Mouse (Mus musculus) lung, postnatal 25 days (tissue): ENCODE measurements around the gene Rarg.

ENCODE experiments used
- DNase-seq: peaks from one replicate; pipeline ENCODE4 v3.0.0; 2022; ENCODE audit warnings: low spot score

The Rarg gene

DNA sequence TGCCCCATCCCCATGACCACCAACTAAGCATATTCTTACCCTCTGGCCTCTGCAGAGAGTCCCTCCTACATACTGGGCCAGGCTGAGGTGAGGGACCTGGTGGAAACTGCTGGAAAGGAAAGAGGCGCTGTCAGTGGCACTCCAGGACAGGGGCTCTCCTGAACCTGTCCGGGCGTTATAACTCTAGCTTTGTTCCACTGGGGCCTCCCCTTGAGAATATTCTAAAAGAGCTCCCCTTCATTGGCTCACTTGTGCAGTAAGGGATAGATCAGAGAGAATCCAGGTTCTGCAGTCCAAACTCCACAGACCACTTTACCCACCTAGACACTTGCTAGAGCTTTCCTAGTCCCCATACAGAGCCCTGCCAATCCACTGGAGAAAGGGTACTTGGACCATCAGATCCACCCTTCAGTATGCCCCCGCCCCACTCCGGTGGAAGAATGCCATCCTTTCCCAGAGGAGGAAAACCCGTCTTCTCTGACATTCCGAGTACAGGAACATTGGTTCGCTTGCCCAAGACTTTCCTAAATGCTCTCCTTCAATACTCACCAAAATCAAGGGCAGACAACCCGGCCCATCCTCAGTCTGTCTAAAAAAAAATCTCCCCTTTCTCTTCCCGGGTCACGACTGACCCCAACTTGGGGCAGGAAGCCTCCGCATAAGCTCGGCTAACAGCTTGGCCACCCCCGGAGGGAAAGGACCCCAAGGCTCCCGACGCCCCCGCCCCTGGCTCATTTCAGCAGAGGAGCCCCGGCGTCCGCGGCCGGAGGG, 701 bp downstream of the Rarg start:
- DNase-seq, result no peak

DNA sequence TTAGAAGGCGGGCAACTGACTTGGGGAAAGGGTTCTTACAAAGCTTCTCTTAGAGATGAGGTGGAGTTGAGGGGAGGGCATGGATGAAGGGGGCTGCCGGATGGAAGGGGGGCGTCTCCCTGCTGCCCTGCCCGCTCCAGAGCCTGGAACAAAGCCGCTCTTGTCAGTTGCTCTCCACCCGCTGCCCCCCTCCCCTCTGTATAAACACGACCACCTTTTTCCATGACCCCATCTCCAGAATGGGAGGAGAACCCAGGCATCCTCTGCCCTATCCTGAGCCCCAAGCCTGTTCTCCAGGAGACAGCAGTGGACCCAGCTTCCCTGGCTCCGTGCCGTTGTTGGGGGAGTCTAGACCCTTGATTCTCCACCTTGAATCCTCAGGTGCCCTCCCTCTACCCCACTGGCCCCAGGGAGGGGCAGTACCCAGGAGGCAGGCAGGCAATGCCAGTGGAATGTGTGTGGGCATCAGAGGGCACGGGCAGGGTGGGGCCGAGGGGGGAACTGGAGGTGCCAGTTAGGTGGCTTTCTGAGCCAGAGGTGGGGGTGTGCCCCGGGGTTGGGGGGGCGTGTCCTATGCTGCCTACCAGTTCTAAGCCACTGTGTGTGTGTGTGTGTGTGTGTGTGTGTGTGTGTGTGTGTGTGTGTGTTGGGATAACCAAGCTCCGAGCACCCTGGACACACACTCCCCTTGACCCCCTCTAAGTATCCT, 1.6 kb downstream of the Rarg start:
- DNase-seq, result peak; percentile 75

DNA sequence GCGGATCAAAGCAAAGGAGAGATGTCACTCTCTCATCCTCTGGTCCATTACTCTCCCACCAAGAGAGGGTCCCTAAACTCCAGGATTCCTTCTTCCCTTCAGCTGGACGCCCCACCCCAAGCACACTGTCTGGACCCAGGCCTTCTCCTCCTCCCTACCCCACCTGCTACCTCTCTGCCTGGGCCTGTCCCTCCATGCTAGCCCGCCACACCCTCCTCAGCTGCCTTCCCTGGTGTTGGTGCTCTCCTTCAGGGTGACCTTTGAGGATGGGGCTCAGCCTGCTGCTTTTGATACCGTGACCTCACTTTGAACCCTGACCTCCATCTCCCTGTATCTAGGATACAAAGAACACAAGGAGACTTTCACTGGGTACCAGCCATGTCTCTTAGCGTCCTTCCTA, 6.8 kb downstream of the Rarg start:
- no peak for DNase-seq

DNA sequence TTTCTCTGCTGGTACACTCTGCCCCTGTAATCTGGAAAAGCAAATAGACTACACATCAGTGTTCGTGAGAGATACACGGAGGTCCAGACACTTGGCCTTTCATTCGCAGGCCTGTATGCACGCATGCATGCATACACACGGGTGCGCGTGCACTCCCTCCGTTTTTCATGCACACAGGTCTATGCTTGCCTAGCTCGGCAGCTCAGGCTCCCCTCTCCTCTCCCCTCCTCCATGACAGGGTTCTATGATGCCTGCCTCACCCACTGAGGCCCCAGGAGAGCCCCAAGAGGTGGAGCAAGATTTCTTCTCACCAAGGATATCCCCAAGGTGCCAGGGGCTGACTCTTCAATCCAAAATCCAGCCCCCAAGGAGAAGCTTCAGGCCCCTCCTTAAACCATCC, 7.3 kb downstream of the Rarg start:
- no peak for DNase-seq

DNA sequence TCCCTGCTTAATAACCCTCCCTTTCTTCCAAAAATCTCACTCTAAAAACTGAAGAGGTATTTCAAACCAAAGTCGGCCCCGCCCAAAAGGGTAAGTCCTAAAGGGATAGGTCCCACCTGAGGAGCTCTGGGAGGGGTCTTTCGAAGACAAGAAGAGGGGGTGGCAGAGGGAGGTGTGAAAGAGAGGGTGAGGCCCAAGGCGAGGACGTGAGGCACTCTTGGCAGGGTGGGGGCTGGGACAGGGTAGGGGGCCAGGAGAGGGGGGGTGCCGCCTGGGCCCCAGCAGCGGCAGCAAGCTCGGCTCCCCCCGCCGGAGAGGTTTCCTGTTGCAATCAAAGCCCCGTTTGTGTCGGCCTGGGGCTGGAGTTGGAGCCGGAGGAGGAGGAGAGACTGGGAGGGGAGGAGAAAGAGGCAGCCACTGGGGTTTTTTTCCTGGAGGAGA, 8.0 kb downstream of the Rarg start:
- DNase-seq, result no peak

DNA sequence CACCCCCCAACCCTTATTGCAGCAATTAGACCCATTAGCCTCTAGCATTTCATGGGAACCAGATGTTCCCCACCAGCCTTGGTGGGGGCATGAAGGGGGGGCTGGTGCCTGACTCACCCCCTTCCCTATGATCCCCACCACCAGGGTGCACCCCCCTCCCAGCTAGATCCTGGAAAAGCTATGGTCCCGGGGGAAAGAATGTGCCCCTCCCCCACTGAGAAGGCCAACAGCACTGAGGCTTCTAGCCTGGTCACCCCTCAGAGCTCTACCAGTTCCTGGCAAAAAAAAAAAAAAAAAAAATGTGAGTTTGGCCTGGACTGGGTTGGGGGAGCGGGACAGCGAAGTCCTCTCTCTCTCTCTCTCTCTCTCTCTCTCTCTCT, 8.5 kb downstream of the Rarg start:
- no peak for DNase-seq

DNA sequence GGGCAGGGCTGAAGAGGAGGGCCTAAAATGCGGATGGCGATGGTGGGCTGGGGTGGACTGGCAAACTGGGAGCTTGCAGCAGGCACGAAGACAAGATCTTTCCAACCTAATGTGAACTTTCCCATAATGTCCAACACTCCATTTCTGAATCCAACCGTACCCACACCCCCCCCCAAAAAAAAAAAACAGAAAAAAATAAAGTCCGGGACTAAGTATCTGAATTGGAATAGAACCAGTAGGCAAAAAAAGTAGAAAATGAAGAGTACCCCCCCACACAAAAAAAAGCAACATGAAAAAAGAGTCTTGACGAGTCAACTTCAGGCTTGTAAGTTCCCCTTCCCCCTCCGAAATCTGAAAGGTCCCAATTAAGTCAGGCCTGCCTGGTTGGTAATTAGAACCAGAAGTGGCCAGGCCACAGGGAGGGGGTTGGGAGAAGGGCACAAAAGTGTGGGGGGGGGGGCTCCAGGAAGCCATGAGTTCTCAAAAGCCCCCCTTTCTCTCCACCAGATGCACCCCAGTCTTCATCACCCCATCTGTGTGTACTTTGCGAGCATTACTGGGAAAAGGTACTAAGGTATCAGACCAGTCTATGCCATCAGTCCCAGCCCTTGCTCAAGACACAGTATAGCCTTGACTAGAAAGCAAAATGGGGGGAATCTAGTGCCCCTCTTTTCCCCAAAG, 9.0 kb downstream of the Rarg start:
- no peak for DNase-seq

DNA sequence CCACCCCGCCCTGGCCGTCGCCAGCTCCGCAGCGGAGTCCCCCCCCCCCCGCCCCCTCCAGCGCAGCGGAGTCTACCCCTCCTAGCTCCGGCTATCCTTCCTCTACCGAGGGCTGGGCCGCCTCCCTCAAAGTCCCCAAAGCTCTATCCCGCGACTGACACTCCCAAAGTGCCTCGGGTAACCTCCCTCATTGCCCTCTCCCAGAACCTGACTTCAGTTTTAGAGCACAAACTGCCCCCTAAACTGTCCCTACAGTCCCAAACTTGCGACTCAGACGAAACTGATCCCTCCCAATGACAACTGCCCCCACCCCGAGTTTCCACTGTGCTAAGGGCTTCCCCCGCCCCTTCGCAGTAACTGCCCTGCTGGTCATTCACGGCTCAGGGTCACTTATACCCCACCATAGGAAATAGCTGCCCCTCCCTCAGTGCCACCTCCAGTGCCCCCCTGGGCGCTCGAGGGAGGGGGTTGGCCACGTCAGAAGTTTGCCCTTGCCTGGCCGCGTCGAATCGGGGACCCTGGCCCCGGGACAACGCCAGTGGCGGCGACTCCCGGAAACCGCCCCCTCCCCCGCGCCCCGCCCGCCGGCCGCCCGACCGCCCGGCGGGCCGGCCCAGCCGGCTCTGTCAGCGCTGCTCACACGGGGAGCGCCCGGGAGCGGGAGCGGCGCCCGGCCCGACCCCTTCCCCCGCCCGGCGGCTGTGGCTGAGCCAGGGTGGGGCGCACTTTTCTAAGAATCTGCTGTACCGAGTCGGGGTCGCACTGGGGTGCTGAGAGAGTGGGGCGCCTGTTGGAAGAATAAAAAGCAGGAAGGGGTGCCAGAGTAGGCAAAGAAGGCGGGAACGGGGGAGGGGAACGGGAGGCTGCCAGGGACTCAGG, 9.8 kb downstream of the Rarg start:
- DNase-seq, result peak; percentile 78

DNA sequence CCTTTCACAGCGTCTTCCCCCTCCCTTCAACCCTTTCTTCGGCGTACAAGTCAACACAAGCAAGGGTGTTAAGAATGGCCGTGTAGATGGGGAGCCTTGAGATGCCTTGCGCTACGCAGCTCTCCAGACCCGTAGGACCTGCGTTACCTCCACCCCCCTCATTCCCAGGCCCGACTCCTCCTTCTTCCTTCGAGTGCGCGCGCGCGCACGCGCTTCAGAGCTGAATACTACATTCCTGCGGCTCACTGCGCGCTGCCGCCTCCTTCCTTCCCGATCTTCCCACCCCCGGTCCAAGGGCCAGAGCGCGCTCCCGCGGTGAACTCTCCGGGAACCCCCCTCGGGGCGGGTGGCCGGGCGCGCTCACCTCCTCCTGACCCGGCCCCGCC, 10.5 kb downstream of the Rarg start:
- DNase-seq, result peak; percentile 97

DNA sequence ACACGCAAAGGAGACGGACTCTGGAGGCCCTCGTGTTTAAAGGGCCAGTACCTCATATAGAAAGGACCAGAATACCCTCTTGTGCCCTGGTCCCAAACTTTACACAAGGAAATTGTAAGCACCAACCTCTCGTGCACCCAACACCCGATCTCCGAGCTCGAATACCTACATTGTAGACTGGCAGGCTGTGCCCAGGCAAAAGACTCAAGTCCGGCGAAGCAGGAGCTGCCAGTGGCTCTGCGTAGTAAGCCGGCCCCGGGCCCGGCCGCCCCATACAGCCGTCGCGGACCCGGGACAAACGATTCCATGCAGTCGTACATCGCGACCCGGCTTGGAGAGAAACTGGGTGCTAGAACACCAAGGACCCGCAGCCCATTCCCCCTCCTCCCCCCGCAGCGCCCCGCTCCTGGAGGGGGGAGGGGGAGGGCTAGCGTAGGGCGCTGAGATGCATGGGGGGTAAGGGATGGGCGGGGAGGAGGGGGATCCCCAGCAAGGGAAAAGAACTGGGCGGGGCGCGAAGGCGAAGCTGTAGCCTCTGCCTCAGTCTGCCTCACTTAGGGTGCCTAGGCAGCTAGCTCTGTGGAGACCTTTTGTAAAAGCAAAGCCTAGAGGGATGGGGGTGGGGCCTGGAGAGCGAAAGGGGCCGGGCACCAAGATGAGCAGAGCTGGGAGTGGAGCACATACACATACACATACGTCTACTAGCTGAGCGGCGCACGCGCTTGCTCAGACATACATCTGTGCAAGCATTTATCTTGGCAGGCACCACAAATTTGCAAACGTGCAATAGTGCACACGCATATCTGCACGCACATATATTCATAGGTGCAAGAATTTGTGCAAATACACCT, 11.2 kb downstream of the Rarg start:
- DNase-seq, result peak; percentile 82

DNA sequence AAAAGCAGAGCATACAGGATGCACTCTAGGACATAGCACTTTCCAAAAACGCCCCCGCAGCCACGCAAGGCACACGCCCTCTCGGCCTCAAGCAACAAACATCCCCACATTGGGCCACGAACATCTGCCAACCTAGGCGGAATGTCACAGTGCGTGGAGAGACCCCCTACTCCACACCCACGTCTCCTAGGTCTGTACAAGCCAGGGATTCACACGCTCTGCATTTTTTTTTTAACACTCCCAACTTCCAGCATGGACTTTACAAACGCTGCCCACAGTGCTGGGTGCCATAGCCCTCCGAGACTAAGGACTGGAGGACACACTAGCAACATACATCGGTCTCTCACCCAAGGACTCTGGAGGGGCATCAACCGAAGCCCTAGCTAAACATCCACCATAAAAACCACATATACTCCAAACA, 11.8 kb downstream of the Rarg start:
- no peak for DNase-seq

DNA sequence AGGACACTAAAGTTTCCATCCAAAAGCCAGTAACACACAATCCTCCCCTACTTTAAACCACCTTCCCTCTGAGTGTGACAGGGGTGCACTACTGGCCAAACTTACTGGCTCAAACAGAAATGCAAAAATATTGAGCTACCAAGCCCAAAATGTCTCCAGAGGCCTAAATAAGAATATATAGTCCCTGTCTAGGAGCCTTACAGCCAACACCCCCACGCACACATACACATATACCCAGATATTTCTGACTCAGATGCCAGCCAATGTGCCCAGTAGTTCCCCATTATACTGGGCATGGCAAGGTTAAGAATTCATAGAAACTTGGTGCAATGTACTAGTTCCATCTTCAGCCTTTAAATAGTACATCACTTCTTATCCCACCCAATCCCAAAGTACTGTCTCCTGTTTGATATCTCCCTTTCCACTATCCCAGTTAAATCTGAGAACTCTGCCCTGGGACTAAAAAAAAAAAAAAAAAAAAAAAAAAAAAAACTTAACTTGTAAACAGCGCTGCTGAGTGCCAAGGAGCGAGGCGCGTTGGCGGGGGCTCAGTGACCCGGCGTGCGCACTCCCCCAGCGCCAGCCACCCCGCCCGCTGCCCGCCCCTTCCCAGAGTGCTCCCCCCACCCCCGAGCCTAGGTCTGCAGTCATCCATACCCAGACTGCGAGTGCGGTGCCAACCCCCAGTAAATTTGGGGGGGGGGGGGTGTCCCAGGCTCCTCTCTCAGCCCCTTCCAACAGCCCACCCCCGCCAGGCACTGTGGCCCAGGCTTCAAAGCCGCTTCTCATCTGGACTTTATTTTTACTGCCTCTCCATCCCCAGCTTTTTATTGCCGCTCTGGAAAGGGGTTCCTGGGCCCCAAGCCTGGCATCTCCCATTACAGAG, 12.8 kb downstream of the Rarg start:
- no peak for DNase-seq

DNA sequence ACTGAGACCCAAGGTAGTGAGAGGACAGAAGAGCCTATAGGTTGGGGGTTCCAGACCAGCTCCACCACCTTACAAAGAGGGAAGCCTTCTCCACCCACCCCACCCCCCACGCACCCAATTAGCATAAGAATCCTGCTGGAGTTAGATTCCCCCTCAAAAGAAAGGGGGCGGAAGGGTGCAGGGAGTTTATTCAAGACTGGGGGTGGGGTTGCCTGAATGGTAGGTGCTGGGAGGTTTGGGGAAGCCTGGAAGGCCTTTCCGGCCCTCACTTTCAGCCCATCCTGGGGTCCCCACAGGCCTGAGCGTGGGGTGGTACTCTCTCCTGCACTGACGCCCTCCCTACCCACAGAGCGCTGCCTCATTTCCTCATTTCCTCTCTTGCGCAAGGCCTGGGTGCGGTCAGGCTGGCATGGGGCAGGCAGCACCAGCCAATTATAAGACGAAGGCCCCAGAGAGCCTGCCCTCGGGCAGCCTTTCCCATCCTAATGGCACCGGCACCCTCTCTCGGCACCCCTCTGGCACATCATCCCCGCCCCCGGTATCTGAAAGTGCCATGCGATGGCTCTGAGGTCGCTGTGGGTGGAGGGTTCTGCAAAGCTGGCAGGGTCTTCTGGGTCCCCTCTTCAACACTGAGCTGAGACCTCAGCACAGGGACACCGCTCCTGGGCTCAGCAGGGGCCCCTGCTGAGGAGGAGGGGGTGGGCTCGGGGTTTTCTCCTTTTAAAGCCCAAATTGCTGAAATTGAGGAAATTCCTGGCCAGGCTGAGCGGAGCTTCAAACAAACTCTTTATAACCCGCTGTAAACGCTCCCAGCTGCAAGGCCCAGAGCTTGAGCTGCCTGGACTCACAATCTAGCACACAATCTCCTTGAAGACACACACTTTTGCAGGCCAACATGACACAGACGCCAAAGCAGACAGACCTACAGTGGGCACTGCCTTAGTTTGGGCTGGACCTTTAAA, 13.8 kb downstream of the Rarg start:
- peak; percentile 94 for DNase-seq

DNA sequence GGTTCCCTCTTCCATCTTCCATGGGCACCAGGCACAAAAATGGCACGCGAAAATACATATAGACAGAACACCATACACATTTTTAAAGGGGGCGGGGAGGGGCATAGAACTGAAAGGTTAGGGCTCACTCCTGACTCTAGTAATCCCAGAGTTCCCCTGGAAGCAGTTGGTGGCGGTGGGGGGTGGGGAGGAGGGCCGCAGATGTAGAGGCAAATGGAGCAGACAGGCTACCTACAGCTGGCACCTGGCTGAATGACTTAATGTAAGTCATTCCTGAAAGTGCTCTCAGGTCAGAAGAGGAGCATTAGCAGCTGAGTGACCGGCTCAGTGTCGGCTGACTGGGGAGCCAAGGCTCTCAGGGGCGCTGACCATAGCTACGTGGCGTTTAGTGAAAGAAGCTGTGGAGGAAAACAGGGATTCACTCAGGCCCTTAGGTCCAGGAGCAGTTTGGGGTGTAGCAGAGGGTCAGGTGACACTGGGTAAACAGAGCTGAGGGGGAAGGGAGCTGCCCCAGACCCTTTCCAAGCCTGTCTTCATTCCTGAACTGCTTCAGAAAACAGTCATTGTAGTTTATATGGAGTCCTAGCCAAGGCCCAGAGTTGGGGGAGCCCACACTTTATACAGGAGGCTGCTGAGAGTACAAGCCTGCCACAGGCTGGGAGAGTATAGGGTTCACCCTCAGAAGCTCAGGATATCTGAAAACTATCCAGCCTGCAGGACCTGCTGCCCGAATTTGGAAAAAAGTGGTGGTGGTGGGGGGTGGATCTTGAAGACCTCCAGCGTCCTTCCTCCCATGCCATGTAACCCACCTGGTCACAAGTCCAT, 14.7 kb downstream of the Rarg start:
- no peak for DNase-seq

DNA sequence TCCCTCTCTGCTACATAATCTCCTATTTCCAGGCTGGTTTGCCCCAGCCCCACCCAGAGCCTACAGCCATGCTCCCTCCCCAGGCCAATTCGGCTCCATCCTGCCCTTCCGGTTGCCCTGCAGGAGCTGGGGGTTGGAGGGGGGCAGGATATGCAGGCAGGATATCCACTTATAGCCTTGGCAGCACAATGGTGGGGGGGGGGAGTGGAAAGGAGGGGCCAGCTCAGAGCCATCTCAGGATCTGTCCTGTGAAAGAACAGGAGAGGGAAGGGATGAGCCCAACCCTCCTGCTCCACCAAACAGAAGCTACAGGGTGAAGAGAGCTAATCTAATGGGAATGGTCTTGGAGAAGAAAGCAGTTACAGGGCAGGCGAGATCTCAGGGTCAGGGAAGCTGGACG, 16.7 kb downstream of the Rarg start:
- peak; percentile 68 for DNase-seq

DNA sequence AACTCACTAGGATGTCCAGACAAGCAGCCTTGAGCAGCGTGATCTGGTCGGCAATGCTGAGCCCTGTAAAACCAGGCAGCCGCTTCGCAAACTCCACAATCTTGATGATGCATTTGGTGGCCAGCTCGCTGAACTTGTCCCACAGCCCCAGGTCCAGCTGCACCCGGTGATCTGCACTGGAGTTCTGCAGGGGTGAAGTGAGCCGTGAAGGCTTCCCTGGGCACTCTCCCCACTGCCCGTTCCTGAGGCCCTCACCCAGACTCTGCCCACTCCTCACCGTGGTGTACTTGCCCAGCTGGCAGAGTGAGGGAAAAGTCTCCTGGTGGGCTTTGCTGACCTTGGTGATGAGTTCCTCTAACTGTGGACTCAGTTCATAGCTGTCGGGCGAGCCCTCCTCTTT, 17.5 kb downstream of the Rarg start:
- DNase-seq, result no peak

DNA sequence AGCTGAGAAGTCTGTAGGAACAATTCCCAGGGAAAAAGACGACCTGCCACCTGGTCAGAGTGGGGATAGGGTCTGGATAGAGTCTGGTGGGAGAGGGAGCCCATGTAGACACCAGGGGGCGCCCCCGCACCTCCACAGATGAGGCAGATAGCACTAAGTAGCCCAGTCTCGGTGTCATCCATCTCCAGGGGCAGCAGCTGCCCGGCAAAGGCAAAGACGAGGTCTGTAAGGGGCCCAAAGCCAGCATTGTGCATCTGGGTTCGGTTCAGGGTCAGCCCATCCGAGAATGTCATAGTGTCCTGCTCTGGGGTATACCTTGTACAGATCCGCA, 18.1 kb downstream of the Rarg start:
- peak; percentile 80 for DNase-seq

DNA sequence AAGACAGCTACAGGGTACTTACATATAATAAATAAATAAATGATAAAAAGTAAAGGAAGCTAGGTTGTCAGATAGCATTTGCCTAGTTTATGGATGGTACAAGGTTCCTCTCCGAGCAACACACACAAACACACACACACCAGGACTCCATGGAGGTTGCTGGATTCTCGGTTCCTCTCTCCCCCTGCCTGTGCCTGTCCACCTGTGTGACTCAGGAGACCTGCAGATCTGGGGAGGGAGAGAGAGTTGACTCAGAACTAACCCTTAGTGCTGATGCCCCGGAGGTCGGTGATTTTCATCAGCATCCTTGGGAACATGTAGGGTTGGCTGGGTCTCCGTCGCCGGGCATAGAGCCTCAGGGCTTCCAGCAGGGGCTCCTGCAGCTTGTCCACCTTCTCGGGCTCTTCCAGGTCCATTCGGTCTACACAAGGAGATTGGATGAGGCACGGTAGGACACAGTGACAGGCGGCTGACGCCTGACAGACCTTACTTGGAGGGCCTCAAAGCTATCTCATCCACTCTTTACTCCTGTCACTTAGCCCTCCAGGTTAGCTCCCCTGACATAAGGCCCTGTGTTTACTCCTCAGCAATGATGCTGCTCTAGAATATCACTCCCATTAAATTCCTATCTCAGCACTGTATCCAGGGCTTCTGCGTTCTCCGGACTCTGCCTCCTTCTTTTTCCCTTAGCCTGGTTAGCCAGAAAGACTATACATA, 18.6 kb downstream of the Rarg start:
- no peak for DNase-seq
